Mouse (Mus musculus): ENCODE measurements at regions not wholly inside any gene's neighbourhood (a gene's known extent, or its start where the extent isn't known, plus 50 kb on each side); places are given as distances from the start of the nearest gene placed in this dataset.
"Not testable (repeated sequence)": the region's sequence is repeated elsewhere in the genome, so short reads cannot be mapped to it uniquely, and the experiment has no call there.

- DNase-seq; H3K4me3 ChIP-seq; intact Hi-C loops (cut with DNase I); H3K27ac ChIP-seq: not testable (repeated sequence)
Measured at GRCm38 (mm10) chr4:8462414-8462813, 223.6 kb upstream of the Car8 start.

GRCm38 (mm10) chr4:8454346-8454745 is 215.5 kb upstream of the Car8 start:
- intact Hi-C loops (cut with DNase I), result no loop called here
- no peak for DNase-seq
- TF ChIP-seq CTCF (IDR thresholded peaks at IDR 0.05), result no peak
- Histone ChIP-seq H3K4me3 (no peak overlapping the region), H3K27ac (no peak overlapping the region)

- intact Hi-C loops (cut with DNase I), result no loop called here
- peak; percentile 74 for TF ChIP-seq CTCF (IDR thresholded peaks at IDR 0.05)
- H3K4me3 ChIP-seq, result no peak overlapping the region
- DNase-seq, result peak; percentile 45
- no peak overlapping the region for H3K27ac ChIP-seq
Measured at GRCm38 (mm10) chr4:8432393-8432792, 193.6 kb upstream of the Car8 start.

GRCm38 (mm10) chr4:8431032-8431332 is 192.1 kb upstream of the Car8 start:
- no peak for TF ChIP-seq CTCF (IDR thresholded peaks at IDR 0.05)
- intact Hi-C loops (cut with DNase I), result no loop called here
- no peak overlapping the region for H3K4me3 ChIP-seq
- no peak overlapping the region for H3K27ac ChIP-seq
- no peak for DNase-seq

GRCm38 (mm10) chr4:8430269-8431031 is 191.6 kb upstream of the Car8 start:
- intact Hi-C loops (cut with DNase I), result no loop called here
- no peak for DNase-seq
- Histone ChIP-seq H3K27ac (no peak overlapping the region), H3K4me3 (no peak overlapping the region)
- no peak for TF ChIP-seq CTCF (IDR thresholded peaks at IDR 0.05)

GRCm38 (mm10) chr4:8429771-8430170 is 190.9 kb upstream of the Car8 start:
- no peak overlapping the region for H3K27ac ChIP-seq
- no peak overlapping the region for H3K4me3 ChIP-seq
- no peak for DNase-seq
- intact Hi-C loops (cut with DNase I), result no loop called here
- TF ChIP-seq CTCF (IDR thresholded peaks at IDR 0.05), result no peak

- DNase-seq, result no peak
- Histone ChIP-seq H3K27ac (no peak overlapping the region), H3K4me3 (no peak overlapping the region)
- intact Hi-C loops (cut with DNase I), result no loop called here
- no peak for TF ChIP-seq CTCF (IDR thresholded peaks at IDR 0.05)
Measured at GRCm38 (mm10) chr4:8428629-8429523, 190.0 kb upstream of the Car8 start.

- DNase-seq, result no peak
- no peak overlapping the region for H3K27ac ChIP-seq
- H3K4me3 ChIP-seq, result no peak overlapping the region
- intact Hi-C loops (cut with DNase I), result no loop called here
- TF ChIP-seq CTCF (IDR thresholded peaks at IDR 0.05), result no peak
Measured at GRCm38 (mm10) chr4:8427812-8428211, 189.0 kb upstream of the Car8 start.

- intact Hi-C loops (cut with DNase I), result no loop called here
- H3K4me3 ChIP-seq, result no peak overlapping the region
- no peak for TF ChIP-seq CTCF (IDR thresholded peaks at IDR 0.05)
- H3K27ac ChIP-seq, result no peak overlapping the region
- DNase-seq, result no peak
Measured at GRCm38 (mm10) chr4:8423392-8424045, 184.7 kb upstream of the Car8 start.

- no peak overlapping the region for H3K4me3 ChIP-seq
- intact Hi-C loops (cut with DNase I), result no loop called here
- no peak for TF ChIP-seq CTCF (IDR thresholded peaks at IDR 0.05)
- no peak overlapping the region for H3K27ac ChIP-seq
- DNase-seq, result no peak
Measured at GRCm38 (mm10) chr4:8421285-8421684, 182.4 kb upstream of the Car8 start.

GRCm38 (mm10) chr4:8418374-8419031 is 179.7 kb upstream of the Car8 start:
- no peak overlapping the region for H3K4me3 ChIP-seq
- DNase-seq, result no peak
- no peak overlapping the region for H3K27ac ChIP-seq
- intact Hi-C loops (cut with DNase I), result no loop called here
- TF ChIP-seq CTCF (IDR thresholded peaks at IDR 0.05), result no peak

- intact Hi-C loops (cut with DNase I), result no loop called here
- H3K27ac ChIP-seq, result no peak overlapping the region
- H3K4me3 ChIP-seq, result no peak overlapping the region
- TF ChIP-seq CTCF (IDR thresholded peaks at IDR 0.05), result no peak
- no peak for DNase-seq
Measured at GRCm38 (mm10) chr4:8417821-8418220, 179.0 kb upstream of the Car8 start.

GRCm38 (mm10) chr4:8413307-8413706 is 174.5 kb upstream of the Car8 start:
- intact Hi-C loops (cut with DNase I), result no loop called here

More at GRCm38 (mm10) chr4:8413307-8413706, 174.5 kb upstream of the Car8 start:
- no peak for DNase-seq
- no peak for TF ChIP-seq CTCF (IDR thresholded peaks at IDR 0.05)
- Histone ChIP-seq H3K4me3 (no peak overlapping the region), H3K27ac (no peak overlapping the region)
